Mouse (Mus musculus): ENCODE data around the gene Vwa3b.

Gene Vwa3b

DNA sequence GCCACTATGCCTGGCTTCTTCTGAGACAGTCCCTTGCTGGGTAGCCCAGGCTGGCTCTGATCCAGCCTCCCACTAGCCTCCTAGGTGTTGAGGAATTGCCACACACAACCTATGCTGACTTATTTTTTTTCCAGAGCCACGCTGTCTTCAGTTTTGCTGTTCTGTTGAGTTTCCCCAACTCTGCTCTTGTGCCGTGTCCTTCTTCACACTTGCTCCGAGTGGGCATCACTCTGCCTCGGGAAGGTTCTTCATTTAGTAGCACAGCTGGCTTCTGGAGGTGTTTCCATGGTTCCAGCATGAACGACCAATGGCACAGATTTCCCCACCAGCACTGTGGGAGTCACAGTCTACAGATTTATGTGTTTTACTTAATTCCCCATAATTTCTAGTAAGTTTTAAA, 91.6 kb downstream of the Vwa3b start:
- in situ Hi-C loops (cut with MboI; ENCODE audit: low sequenced_read_pairs): no loop called here

DNA sequence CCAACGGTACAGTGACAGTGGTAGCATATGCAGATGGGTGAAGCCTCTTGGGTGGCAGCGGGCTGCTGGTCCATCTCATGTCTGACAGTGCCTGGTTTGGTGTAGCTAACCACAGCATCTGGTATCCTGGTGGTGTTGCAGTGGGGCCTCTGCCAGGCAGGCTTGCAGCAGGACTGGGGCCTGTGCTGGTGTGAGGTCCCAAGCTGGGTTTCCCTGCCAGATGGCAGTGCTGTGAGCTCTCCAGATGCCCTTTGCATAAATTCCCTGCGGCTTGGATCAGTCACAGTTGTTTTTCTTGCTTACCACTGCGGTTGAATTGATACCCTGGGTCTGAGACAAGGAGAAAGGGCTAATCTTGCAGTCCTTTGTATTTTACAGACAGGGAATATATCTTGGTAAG, 95.9 kb downstream of the Vwa3b start:
- in situ Hi-C loops (cut with MboI; ENCODE audit: low sequenced_read_pairs): no loop called here

DNA sequence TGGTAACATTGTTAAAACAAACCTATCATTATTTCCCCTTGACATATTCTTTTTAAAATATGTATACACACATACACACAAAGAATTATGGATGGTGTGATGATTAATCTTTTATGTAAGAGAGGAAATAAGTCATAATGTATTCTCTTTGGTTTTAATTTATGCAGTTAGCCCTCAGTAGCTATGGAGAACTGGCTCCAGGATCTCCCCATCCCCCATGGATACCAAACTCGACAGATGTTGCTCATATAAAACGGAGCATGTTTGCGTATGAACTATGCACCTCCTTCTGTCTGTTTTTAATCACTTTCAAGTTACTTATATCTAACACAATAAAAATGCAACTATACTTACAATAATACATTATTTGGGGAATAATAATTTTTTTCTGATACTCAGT, 96.4 kb downstream of the Vwa3b start:
- in situ Hi-C loops (cut with MboI; ENCODE audit: low sequenced_read_pairs): no loop called here

DNA sequence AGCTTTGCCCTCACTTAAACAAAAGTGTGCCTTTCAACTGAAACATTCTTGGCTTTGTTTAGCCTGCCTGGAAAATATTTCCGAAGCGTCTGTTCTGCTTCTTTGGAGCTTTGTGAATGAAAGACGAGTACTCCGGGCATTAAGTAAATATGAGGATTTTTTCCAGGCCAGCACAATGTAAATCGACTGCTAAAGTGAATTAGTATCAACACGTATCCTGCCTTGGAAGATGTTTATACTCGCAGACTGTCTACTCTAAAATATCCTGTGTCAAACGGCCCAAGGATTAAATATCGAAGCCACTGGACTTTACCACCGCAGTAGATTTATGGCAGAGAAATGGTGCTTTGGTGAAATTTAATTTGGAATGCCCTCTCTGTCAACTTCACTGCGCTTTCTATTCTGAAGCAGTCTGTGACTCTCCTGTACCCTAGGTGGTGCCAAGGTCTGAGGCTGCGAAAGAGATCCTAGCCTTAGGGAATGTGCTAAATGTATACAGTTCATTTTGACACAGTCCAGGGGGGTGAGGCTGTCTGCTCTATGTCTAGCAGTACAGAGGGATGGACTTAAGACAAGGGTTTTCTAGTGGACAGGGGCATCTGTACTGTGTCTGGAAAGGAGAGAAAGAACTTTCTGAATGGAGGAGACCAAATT, 98.4 kb downstream of the Vwa3b start:
- in situ Hi-C loops (cut with MboI; ENCODE audit: low sequenced_read_pairs): no loop called here

DNA sequence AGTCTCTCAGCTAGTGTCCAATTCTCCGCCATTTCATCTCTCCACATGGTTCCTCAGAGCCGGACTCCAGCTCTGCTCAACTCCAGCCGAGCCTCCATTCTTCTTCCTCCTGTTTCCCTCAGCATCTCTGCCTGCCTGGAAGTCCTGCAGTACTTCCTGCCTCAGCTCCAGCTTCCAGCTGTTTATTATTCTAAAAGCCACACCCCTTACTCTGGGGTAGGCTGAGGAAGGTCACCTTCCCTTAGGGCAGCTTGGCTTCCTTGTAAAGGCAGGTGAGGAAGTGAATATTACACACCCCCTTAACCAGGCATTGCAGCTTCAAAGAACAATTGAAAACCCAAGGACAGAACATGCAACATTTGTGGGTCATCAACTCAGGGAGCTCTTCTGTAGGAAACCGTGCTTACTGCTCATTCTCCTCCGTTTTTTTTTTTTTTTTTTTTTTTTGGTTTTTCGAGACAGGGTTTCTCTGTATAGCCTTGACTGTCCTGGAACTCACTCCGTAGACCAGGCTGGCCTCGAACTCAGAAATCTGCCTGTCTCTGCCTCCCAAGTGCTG, 103.7 kb downstream of the Vwa3b start:
- in situ Hi-C loops (cut with MboI; ENCODE audit: low sequenced_read_pairs): no loop called here

GRCm38 (mm10) chr1:37131146-37131545, 104.8 kb downstream of the Vwa3b start:
- in situ Hi-C loops (cut with MboI; ENCODE audit: low sequenced_read_pairs): no loop called here

GRCm38 (mm10) chr1:37132433-37132832, 106.0 kb downstream of the Vwa3b start:
- in situ Hi-C loops (cut with MboI; ENCODE audit: low sequenced_read_pairs): no loop called here

GRCm38 (mm10) chr1:37145966-37146365, 119.6 kb downstream of the Vwa3b start:
- in situ Hi-C loops (cut with MboI; ENCODE audit: low sequenced_read_pairs): no loop called here

DNA sequence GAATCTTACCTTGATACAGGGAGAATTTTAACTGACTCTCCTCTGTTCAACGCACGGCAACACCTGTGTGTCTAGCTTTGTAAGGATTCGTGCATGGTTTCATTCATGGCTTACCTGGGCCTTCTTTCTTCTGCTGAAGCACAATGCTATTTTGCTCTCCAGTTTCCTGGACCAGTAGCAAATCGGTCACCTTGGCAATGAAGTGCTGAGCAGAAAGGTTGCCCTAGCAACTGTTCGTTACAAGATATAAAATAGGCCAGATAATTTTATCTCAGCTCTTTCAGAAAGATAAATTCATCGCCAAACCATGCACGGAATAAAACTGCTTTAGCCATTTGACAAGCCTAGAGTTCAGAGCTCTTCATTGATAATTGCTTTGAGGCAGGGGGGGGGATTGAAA, 123.5 kb downstream of the Vwa3b start:
- in situ Hi-C loops (cut with MboI; ENCODE audit: low sequenced_read_pairs): no loop called here

DNA sequence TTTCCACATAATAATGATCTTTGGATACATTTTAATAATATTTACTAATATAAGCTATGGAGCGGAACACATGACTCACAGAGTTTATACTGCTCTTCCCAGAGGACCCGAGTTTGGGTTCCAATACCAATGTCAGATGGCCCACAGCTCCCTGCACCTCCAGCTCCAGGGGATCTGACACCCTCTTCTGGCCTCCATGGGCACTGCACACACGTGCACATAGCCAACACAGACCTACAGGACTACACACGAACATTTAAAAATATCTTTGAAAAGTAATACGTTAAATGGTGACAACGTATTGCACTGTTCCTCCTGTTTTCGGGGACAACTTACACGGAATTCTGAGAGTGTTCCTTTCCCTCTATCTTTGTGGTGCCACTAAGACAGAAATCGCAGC, 125.5 kb downstream of the Vwa3b start:
- in situ Hi-C loops (cut with MboI; ENCODE audit: low sequenced_read_pairs): no loop called here

- in situ Hi-C loops (cut with MboI; ENCODE audit: low sequenced_read_pairs): no loop called here
These were observed 139.7 kb downstream of the Vwa3b start for GRCm38 (mm10) chr1:37166066-37166465.

GRCm38 (mm10) chr1:37167918-37168317, 141.5 kb downstream of the Vwa3b start:
- in situ Hi-C loops (cut with MboI; ENCODE audit: low sequenced_read_pairs): no loop called here

GRCm38 (mm10) chr1:37177874-37178273, 151.5 kb downstream of the Vwa3b start:
- in situ Hi-C loops (cut with MboI; ENCODE audit: low sequenced_read_pairs): no loop called here

- in situ Hi-C loops (cut with MboI; ENCODE audit: low sequenced_read_pairs): no loop called here
These were observed 153.5 kb downstream of the Vwa3b start for GRCm38 (mm10) chr1:37179852-37180251.

DNA sequence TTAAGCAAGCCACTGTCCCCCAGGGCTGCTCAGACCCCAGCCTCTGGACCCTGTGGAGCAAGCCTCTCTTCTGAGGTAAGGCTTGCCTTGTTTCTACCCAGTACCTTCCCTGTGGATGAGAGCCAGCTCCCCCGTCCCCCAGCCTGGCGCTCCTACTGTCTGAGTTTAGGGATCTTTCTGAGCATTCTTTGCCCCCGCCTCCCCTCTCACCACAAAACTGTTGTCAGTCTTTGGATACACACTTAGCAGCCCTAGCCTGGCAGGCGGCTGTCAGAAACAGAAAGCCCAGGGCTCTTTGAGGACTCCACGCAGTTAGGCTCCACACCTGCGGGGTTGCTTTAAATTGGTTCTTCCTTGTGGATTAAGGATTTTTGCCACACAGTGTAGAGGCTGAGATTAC, 160.7 kb downstream of the Vwa3b start:
- in situ Hi-C loops (cut with MboI; ENCODE audit: low sequenced_read_pairs): no loop called here

DNA sequence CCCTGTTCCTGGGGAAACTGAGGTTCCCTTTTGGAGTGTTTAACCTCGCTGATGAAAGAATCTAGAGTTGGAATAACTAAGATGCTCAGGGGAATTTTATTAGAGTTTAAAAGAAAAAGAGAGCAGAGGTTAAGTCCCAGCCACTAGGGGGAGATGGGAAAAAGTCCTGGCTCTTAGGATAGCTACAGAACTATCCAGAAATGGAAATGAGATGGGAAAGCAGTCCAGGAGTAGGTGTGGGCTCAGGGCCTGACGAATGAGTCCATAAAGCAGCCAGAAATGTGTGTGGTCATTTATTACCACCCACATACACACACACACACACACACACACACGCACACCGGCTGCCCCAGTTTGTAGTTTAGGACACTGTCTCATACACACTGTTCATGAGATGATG, 168.2 kb downstream of the Vwa3b start:
- in situ Hi-C loops (cut with MboI; ENCODE audit: low sequenced_read_pairs): no loop called here

- in situ Hi-C loops (cut with MboI; ENCODE audit: low sequenced_read_pairs): no loop called here
These were observed 175.0 kb downstream of the Vwa3b start for GRCm38 (mm10) chr1:37201406-37201805.

GRCm38 (mm10) chr1:37207743-37208142, 181.3 kb downstream of the Vwa3b start:
- in situ Hi-C loops (cut with MboI; ENCODE audit: low sequenced_read_pairs): no loop called here

- in situ Hi-C loops (cut with MboI; ENCODE audit: low sequenced_read_pairs): no loop called here
These were observed 186.0 kb downstream of the Vwa3b start for GRCm38 (mm10) chr1:37212375-37212774.

DNA sequence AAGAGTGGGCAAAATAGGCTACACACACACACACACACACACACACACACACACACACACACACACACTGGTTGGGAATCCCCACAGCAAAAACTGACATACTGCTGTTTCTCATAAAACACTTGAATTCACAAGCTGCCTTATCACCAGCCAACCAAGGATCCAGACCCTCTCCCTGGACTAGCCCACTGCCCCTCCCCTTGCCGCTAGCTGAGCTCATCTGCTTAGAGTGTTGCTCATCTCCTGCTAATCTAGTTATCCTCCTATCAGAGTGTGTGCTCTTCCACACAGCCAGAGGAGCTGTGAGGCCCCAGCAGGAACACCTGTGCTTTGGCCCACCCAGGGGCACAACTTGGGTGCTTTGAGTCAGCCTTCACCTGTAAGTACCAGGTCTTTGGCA, 187.7 kb downstream of the Vwa3b start, which contains the start of gene Cnga3:
Cnga3 (plus strand) TSS at position 291 of the 400 bp plus-strand sequence.
- in situ Hi-C loops (cut with MboI; ENCODE audit: low sequenced_read_pairs): no loop called here

- in situ Hi-C loops (cut with MboI; ENCODE audit: low sequenced_read_pairs): no loop called here
These were observed 192.0 kb downstream of the Vwa3b start for GRCm38 (mm10) chr1:37218386-37218785.

GRCm38 (mm10) chr1:37219593-37219992, 193.2 kb downstream of the Vwa3b start:
- in situ Hi-C loops (cut with MboI; ENCODE audit: low sequenced_read_pairs): no loop called here
